Mouse (Mus musculus) intestine, embryonic 14.5 days (tissue): ENCODE data around the gene Ank. TPM values are rescaled to one million over a fixed set of nuclear protein-coding genes. Genes with fewer than 3 reads are reported as not detected.
A peak's percentile ranks its signal among the peaks of the same experiment; 100 is the strongest.

Source experiments
- ATAC-seq: fragments of 200-750 bp; cut with Nextera tagmentation; replicated peaks from 2 replicates; pipeline ENCODE4 v1.8.0; 2017; ENCODE audit warnings: low read depth, moderate number of reproducible peaks, moderate TSS enrichment, moderate library complexity; ENCODE audit not compliant: low FRiP score, low TSS enrichment
- DNase-seq: peaks from one replicate; pipeline ENCODE4 v3.0.0-alpha.2; 2018; ENCODE audit warnings: low spot score
- H3K27ac ChIP-seq: fragments of 300-500 bp; sonication (generic); 2 replicates; pipeline ENCODE4 v1.5.1; 2014; ENCODE audit warnings: low read depth, mild to moderate bottlenecking, control low read depth
- H3K27me3 ChIP-seq: fragments of 300-500 bp; sonication (generic); replicated peaks from 2 replicates; pipeline ENCODE4 v1.6.1; 2014; ENCODE audit warnings: low read length, control low read depth; ENCODE audit not compliant: control insufficient read depth, insufficient read depth
- H3K36me3 ChIP-seq: fragments of 300-500 bp; sonication (generic); 2 replicates; pipeline ENCODE4 v1.6.1; 2014; ENCODE audit warnings: low read length, control low read depth; ENCODE audit not compliant: control insufficient read depth, insufficient read depth
- H3K4me1 ChIP-seq: fragments of 300-500 bp; sonication (generic); replicated peaks from 2 replicates; pipeline ENCODE4 v1.6.1; 2014; ENCODE audit warnings: low read length, control low read depth, mixed read lengths; ENCODE audit not compliant: control insufficient read depth, insufficient read depth
- H3K4me2 ChIP-seq: fragments of 300-500 bp; sonication (generic); 2 replicates; pipeline ENCODE4 v1.6.1; 2014; ENCODE audit warnings: low read length
- H3K4me3 ChIP-seq: fragments of 300-500 bp; sonication (generic); 2 replicates; pipeline ENCODE4 v1.5.1; 2014; ENCODE audit warnings: low read depth, low read length, control low read depth, mixed read lengths
- H3K9ac ChIP-seq: fragments of 300-500 bp; sonication (generic); 2 replicates; pipeline ENCODE4 v1.6.1; 2014; ENCODE audit warnings: mild to moderate bottlenecking, low read length
- H3K9me3 ChIP-seq: fragments of 300-500 bp; sonication (generic); 2 replicates; pipeline ENCODE4 v1.6.1; 2016; ENCODE audit warnings: low read length, control low read depth; ENCODE audit not compliant: control insufficient read depth
- WGBS: fragments of 180-500 bp; shearing (Covaris S2); extraction: QIAGEN DNeasy Blood & Tissue Kit; methylation state at CpG from one replicate; pipeline ENCODE4 v1.1.7; 2014; 5-methylcytosine and 5-hydroxymethylcytosine counted together
- polyA plus RNA-seq: library from polyadenylated mRNA; unstranded; fragments of >200 nt; fragmentation: Nextera tagmentation; extraction: Ambion mirVana; gene quantifications from 2 replicates; pipeline ENCODE4 v1.2.1, GENCODE M21; 2014

The Ank gene
- polyA plus RNA-seq, 1 experiment from 2014 or later = 16.5 TPM

DNA sequence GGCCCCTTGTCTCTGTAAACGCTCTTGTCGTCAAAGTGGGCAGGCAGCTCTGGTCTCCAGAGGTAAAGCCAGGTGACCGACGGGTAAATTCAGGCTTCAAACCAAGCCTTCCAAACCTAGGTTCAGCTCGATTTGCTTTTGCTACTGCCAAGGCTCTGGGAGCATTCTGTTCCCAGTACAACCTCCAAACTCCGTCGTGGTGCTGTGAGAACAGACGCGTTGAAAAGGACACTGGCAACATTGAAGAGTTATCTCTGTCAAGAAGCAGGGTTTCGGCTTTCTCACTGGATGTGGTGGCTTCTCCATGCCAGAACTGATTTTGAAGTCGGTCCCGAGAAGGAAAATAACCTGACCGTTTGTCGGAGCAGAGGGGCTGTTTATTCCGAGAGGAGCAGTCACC lies 9.5 kb downstream of the Ank start:
- Histone ChIP-seq H3K4me3 (no peak overlapping the region), H3K36me3 (no peaks in the 10 kb centered on the region), H3K9me3 (no peaks in the 10 kb centered on the region), H3K9ac (no peak overlapping the region), H3K27ac (no peak overlapping the region), H3K27me3 (no peaks in the 10 kb centered on the region), H3K4me1 (0 out of 2 replicates have a peak, but pooled peaks cover 3% of the 10 kb centered on the region), H3K4me2 (no peak overlapping the region)
- DNase-seq = no peak
- WGBS = 68% methylated on average over 15 of the region's 15 CpGs
- no peak for ATAC-seq

- Histone ChIP-seq H3K9me3 (no peaks in the 10 kb centered on the region), H3K36me3 (no peaks in the 10 kb centered on the region), H3K4me1 (0 out of 2 replicates have a peak, but pooled peaks cover 3% of the 10 kb centered on the region), H3K9ac (no peak overlapping the region), H3K27me3 (no peaks in the 10 kb centered on the region), H3K4me2 (no peak overlapping the region), H3K4me3 (no peak overlapping the region), H3K27ac (no peak overlapping the region)
- DNase-seq (no peak), ATAC-seq (no peak)
- 78% methylated on average over 12 of the region's 12 CpGs for WGBS
Observed at GRCm38 (mm10) chr15:27476671-27477070, 10.2 kb downstream of the Ank start.

DNA sequence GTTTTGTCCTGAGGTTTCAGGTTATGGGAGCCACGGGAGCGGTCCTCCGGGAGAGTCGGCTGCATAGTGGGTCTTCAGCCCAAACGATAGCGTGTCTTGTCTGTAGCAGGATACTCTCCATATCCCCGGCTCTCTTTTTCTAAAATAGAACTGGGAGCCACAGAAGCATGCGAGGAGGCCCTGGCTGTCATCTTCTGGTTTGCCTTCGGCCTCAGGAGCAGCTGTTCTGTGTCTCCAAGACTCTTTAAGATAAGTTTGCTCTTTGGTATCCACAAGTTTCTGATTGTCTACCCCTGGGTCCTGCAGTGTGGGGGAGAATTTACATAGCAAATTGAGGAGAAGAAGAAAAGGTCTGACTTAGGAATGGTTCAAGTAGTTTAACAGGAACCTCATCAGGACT lies 10.7 kb downstream of the Ank start:
- Histone ChIP-seq H3K4me3 (no peak overlapping the region), H3K27ac (no peak overlapping the region), H3K36me3 (no peaks in the 10 kb centered on the region), H3K9me3 (no peaks in the 10 kb centered on the region), H3K4me1 (0 out of 2 replicates have a peak, but pooled peaks cover 3% of the 10 kb centered on the region), H3K27me3 (no peaks in the 10 kb centered on the region), H3K9ac (no peak overlapping the region), H3K4me2 (no peak overlapping the region)
- DNase-seq = no peak
- 85% methylated on average over 9 of the region's 9 CpGs for WGBS
- ATAC-seq = no peak

- Histone ChIP-seq H3K27me3 (no peaks in the 10 kb centered on the region), H3K4me3 (no peak overlapping the region), H3K4me2 (no peak overlapping the region), H3K27ac (no peak overlapping the region), H3K36me3 (no peaks in the 10 kb centered on the region), H3K9me3 (no peaks in the 10 kb centered on the region), H3K9ac (no peak overlapping the region), H3K4me1 (0 out of 2 replicates have a peak, but pooled peaks cover 3% of the 10 kb centered on the region)
- peak; percentile 67; the same call in 1 of the 2 replicates for ATAC-seq
- WGBS = 58% methylated on average over 7 of the region's 7 CpGs
- DNase-seq = no peak
Observed at GRCm38 (mm10) chr15:27477630-27478029, 11.2 kb downstream of the Ank start.

- 79% methylated on average over 4 of the region's 4 CpGs for WGBS
- no peak overlapping the region for H3K4me3 ChIP-seq
- DNase-seq (no peak), ATAC-seq (no peak)
- H3K27me3 ChIP-seq = no peaks in the 10 kb centered on the region
- H3K36me3 ChIP-seq = no peaks in the 10 kb centered on the region
- H3K4me2 ChIP-seq = no peak overlapping the region
- H3K9me3 ChIP-seq = no peaks in the 10 kb centered on the region
- H3K9ac ChIP-seq = no peak overlapping the region
- H3K4me1 ChIP-seq = peaks cover 3% of the 10 kb centered on the region; the same call in 1 of the 2 replicates
- no peak overlapping the region for H3K27ac ChIP-seq
Observed at GRCm38 (mm10) chr15:27480333-27481015, 14.0 kb downstream of the Ank start.

DNA sequence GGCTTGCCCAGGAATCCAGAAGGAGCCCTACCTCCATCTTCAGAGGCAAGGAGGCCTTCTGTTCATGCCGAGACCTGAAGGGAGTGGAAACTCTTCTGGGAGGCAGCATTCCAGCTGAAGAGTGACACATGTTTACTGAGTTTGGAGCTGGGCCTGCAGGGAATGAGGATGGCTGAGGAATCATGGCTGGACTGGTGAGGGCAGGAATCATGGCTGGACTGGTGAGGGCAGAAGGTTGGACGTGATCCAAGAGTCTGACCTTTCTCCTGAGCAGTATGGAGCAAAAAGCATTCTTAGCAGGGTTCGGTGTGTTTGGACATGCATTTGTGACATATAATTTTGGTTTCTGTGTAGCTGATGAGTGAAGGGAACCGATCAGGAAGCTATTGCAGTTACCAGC lies 15.5 kb downstream of the Ank start:
- no peaks in the 10 kb centered on the region for H3K9me3 ChIP-seq
- DNase-seq (no peak), ATAC-seq (no peak)
- no peaks in the 10 kb centered on the region for H3K36me3 ChIP-seq
- 70% methylated on average over 4 of the region's 4 CpGs for WGBS
- H3K4me3 ChIP-seq = no peak overlapping the region
- no peaks in the 10 kb centered on the region for H3K27me3 ChIP-seq
- H3K27ac ChIP-seq = no peak overlapping the region
- no peak overlapping the region for H3K9ac ChIP-seq
- H3K4me2 ChIP-seq = no peak overlapping the region
- H3K4me1 ChIP-seq = peaks cover 14% of the 10 kb centered on the region

GRCm38 (mm10) chr15:27483183-27483582 lies 16.7 kb downstream of the Ank start:
- 42% methylated on average over 3 of the region's 3 CpGs for WGBS
- Histone ChIP-seq H3K9ac (no peak overlapping the region), H3K4me2 (no peak overlapping the region), H3K4me1 (peaks cover 18% of the 10 kb centered on the region), H3K27me3 (no peaks in the 10 kb centered on the region), H3K4me3 (no peak overlapping the region), H3K36me3 (no peaks in the 10 kb centered on the region), H3K9me3 (no peaks in the 10 kb centered on the region), H3K27ac (no peak overlapping the region)
- DNase-seq (no peak), ATAC-seq (no peak)

GRCm38 (mm10) chr15:27485567-27486278 lies 19.2 kb downstream of the Ank start:
- ATAC-seq (peak; percentile 38; the same call in 1 of the 2 replicates), DNase-seq (no peak)
- Histone ChIP-seq H3K27ac (no peak overlapping the region), H3K4me1 (peaks cover 16% of the 10 kb centered on the region), H3K27me3 (no peaks in the 10 kb centered on the region), H3K4me2 (no peak overlapping the region), H3K4me3 (no peak overlapping the region), H3K36me3 (no peaks in the 10 kb centered on the region), H3K9me3 (no peaks in the 10 kb centered on the region), H3K9ac (no peak overlapping the region)
- WGBS = 37% methylated on average over 12 of the region's 12 CpGs

- Histone ChIP-seq H3K4me3 (no peak overlapping the region), H3K36me3 (no peaks in the 10 kb centered on the region), H3K9ac (no peak overlapping the region), H3K4me1 (peaks cover 16% of the 10 kb centered on the region), H3K4me2 (no peak overlapping the region), H3K9me3 (no peaks in the 10 kb centered on the region), H3K27me3 (no peaks in the 10 kb centered on the region), H3K27ac (no peak overlapping the region)
- DNase-seq (no peak), ATAC-seq (no peak; the same call in 1 of the 2 replicates)
- WGBS = 63% methylated on average over 5 of the region's 5 CpGs
Observed at GRCm38 (mm10) chr15:27486279-27486618, 19.8 kb downstream of the Ank start.
